Mouse (Mus musculus): ENCODE data around the gene Tmem82. TPM values are rescaled to one million over a fixed set of nuclear protein-coding genes. Genes with fewer than 3 reads are reported as not detected.

The Tmem82 gene
- polyA plus RNA-seq, 1 experiment = 3.4 TPM

GRCm38 (mm10) chr4:141581051-141581450 lies 37.4 kb downstream of the Tmem82 start:
- no peaks in the 10 kb centered on the region for H3K4me1 ChIP-seq (ENCODE audit: control insufficient read depth, insufficient read depth, low read length)
- H3K27me3 ChIP-seq (ENCODE audit: control insufficient read depth, insufficient read depth, low read length, poor library complexity, severe bottlenecking) = no peaks in the 10 kb centered on the region
- TF ChIP-seq CTCF (IDR thresholded peaks at IDR 0.05; ENCODE audit: low read depth, low read length) (no peak), POLR2A (IDR thresholded peaks at IDR 0.05; ENCODE audit: insufficient read depth, low read length) (no peak), EP300 (IDR thresholded peaks at IDR 0.05; ENCODE audit: insufficient read depth, low read depth, low read length) (no peak)
- H3K9me3 ChIP-seq (replicated peaks; ENCODE audit: control insufficient read depth, insufficient read depth, low read length, poor library complexity, severe bottlenecking) = no peaks in the 10 kb centered on the region
- no peak overlapping the region for H3K9ac ChIP-seq (ENCODE audit: low read depth, poor library complexity, severe bottlenecking)
- no peak overlapping the region for H3K27ac ChIP-seq (ENCODE audit: insufficient read depth, low read length)
- H3K36me3 ChIP-seq (ENCODE audit: control insufficient read depth, insufficient read depth, low read length, poor library complexity, severe bottlenecking) = peaks cover 55% of the 10 kb centered on the region
- H3K4me3 ChIP-seq (ENCODE audit: low read depth, low read length) = no peak overlapping the region

DNA sequence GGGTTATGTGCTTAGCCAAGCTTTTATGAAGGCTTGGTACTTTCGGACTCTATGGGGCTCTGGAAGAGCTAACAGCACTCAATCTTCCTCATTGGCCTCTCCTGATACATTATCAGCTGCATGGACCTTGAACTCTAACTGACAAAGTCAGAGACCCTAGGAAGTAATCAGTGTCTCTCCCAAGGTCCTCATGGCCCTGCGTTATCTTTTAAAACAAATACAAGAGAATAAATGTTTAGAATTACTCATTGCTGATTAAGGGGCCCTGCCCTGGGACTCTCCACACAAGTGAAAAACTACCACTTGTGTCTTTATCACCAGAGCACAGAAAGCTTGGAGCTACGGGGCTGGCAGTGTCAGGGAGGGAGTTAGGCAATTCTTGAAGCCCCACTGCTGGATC lies 39.6 kb downstream of the Tmem82 start:
- Histone ChIP-seq H3K36me3 (ENCODE audit: control insufficient read depth, insufficient read depth, low read length, poor library complexity, severe bottlenecking) (peaks cover 47% of the 10 kb centered on the region), H3K4me1 (ENCODE audit: control insufficient read depth, insufficient read depth, low read length) (peaks cover under 1% of the 10 kb centered on the region)
- TF ChIP-seq EP300 (IDR thresholded peaks at IDR 0.05; ENCODE audit: insufficient read depth, low read depth, low read length) (no peak), CTCF (IDR thresholded peaks at IDR 0.05; ENCODE audit: low read depth, low read length) (no peak), POLR2A (IDR thresholded peaks at IDR 0.05; ENCODE audit: insufficient read depth, low read length) (no peak)

GRCm38 (mm10) chr4:141576877-141577276 lies 41.6 kb downstream of the Tmem82 start:
- no peaks in the 10 kb centered on the region for H3K9me3 ChIP-seq (replicated peaks; ENCODE audit: control insufficient read depth, insufficient read depth, low read length, poor library complexity, severe bottlenecking)
- no peak overlapping the region for H3K4me3 ChIP-seq (ENCODE audit: low read depth, low read length)
- H3K4me1 ChIP-seq (ENCODE audit: control insufficient read depth, insufficient read depth, low read length) = peaks cover 10% of the 10 kb centered on the region
- no peak for TF ChIP-seq EP300 (IDR thresholded peaks at IDR 0.05; ENCODE audit: insufficient read depth, low read depth, low read length)
- peak; percentile 65 for TF ChIP-seq CTCF (IDR thresholded peaks at IDR 0.05; ENCODE audit: low read depth, low read length)
- peaks cover 29% of the 10 kb centered on the region for H3K36me3 ChIP-seq (ENCODE audit: control insufficient read depth, insufficient read depth, low read length, poor library complexity, severe bottlenecking)
- H3K27me3 ChIP-seq (ENCODE audit: control insufficient read depth, insufficient read depth, low read length, poor library complexity, severe bottlenecking) = no peaks in the 10 kb centered on the region
- H3K27ac ChIP-seq (ENCODE audit: insufficient read depth, low read length) = no peak overlapping the region
- H3K9ac ChIP-seq (ENCODE audit: low read depth, poor library complexity, severe bottlenecking) = no peak overlapping the region

More for the DNA sequence above, 39.6 kb downstream of the Tmem82 start:
- Histone ChIP-seq H3K27ac (ENCODE audit: insufficient read depth, low read length) (no peak overlapping the region), H3K9me3 (replicated peaks; ENCODE audit: control insufficient read depth, insufficient read depth, low read length, poor library complexity, severe bottlenecking) (no peaks in the 10 kb centered on the region), H3K4me3 (ENCODE audit: low read depth, low read length) (no peak overlapping the region), H3K27me3 (ENCODE audit: control insufficient read depth, insufficient read depth, low read length, poor library complexity, severe bottlenecking) (no peaks in the 10 kb centered on the region), H3K9ac (ENCODE audit: low read depth, poor library complexity, severe bottlenecking) (no peak overlapping the region)

- Histone ChIP-seq H3K27me3 (ENCODE audit: control insufficient read depth, insufficient read depth, low read length, poor library complexity, severe bottlenecking) (no peaks in the 10 kb centered on the region), H3K4me1 (ENCODE audit: control insufficient read depth, insufficient read depth, low read length) (peaks cover 10% of the 10 kb centered on the region), H3K36me3 (ENCODE audit: control insufficient read depth, insufficient read depth, low read length, poor library complexity, severe bottlenecking) (peaks cover 25% of the 10 kb centered on the region), H3K4me3 (ENCODE audit: low read depth, low read length) (no peak overlapping the region), H3K9ac (ENCODE audit: low read depth, poor library complexity, severe bottlenecking) (no peak overlapping the region), H3K9me3 (replicated peaks; ENCODE audit: control insufficient read depth, insufficient read depth, low read length, poor library complexity, severe bottlenecking) (no peaks in the 10 kb centered on the region), H3K27ac (ENCODE audit: insufficient read depth, low read length) (no peak overlapping the region)
- TF ChIP-seq EP300 (IDR thresholded peaks at IDR 0.05; ENCODE audit: insufficient read depth, low read depth, low read length) (no peak), CTCF (IDR thresholded peaks at IDR 0.05; ENCODE audit: low read depth, low read length) (no peak), POLR2A (IDR thresholded peaks at IDR 0.05; ENCODE audit: insufficient read depth, low read length) (no peak)
Observed at GRCm38 (mm10) chr4:141576404-141576803, 42.0 kb downstream of the Tmem82 start.

DNA sequence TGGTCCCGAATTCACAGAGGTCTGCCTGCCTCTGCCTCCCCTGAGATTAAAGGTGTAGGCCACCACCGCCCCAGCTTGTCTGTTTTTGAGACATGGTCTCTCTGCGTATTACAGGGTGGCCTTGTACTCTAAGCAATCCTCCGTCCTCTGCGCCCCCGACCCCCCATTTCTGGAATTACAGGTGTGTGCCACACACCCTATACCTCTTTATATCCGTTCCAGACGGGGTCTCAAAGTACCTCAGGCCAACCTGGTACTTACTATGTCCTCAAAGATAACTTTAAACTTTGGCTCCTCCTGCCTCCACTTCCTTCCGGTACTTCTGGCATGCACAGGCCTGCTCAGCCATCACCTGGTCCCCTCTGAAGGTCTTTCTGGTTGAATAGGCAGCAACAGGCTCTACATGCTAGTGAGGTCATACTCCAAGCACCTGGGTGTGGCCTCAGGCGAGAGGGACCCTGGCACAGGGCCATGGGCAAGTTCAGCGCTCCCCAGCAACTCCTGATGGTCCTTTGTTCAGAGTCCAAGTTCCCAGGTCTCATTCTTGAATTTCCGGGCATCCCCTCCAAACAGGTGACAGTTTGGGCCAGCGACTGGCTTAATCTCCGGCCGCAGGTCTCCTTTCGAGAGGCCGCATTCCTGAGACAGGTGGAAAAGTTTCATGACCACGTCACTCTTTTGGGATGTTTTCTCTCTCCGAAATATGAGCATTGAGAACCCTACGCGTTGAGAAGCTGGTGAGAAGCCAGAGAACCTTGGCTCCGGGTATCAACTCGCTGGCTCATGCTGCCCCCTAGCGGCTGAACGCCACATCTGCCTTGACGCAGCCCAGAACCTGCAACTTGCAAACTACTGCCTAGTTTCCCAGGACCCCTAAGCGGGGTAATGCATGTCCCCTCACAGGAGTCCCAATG lies 43.4 kb downstream of the Tmem82 start:
- Histone ChIP-seq H3K9ac (ENCODE audit: low read depth, poor library complexity, severe bottlenecking) (peak overlapping the region; percentile 43), H3K9me3 (replicated peaks; ENCODE audit: control insufficient read depth, insufficient read depth, low read length, poor library complexity, severe bottlenecking) (no peaks in the 10 kb centered on the region), H3K4me3 (ENCODE audit: low read depth, low read length) (peak overlapping the region; percentile 38), H3K27me3 (ENCODE audit: control insufficient read depth, insufficient read depth, low read length, poor library complexity, severe bottlenecking) (no peaks in the 10 kb centered on the region), H3K36me3 (ENCODE audit: control insufficient read depth, insufficient read depth, low read length, poor library complexity, severe bottlenecking) (peaks cover 19% of the 10 kb centered on the region), H3K4me1 (ENCODE audit: control insufficient read depth, insufficient read depth, low read length) (peaks cover 13% of the 10 kb centered on the region), H3K27ac (ENCODE audit: insufficient read depth, low read length) (peak overlapping the region; percentile 16; the same call in 1 of the 2 replicates)
- no peak for TF ChIP-seq EP300 (IDR thresholded peaks at IDR 0.05; ENCODE audit: insufficient read depth, low read depth, low read length)
- no peak for TF ChIP-seq POLR2A (IDR thresholded peaks at IDR 0.05; ENCODE audit: insufficient read depth, low read length)
- peak; percentile 96 for TF ChIP-seq CTCF (IDR thresholded peaks at IDR 0.05; ENCODE audit: low read depth, low read length)

DNA sequence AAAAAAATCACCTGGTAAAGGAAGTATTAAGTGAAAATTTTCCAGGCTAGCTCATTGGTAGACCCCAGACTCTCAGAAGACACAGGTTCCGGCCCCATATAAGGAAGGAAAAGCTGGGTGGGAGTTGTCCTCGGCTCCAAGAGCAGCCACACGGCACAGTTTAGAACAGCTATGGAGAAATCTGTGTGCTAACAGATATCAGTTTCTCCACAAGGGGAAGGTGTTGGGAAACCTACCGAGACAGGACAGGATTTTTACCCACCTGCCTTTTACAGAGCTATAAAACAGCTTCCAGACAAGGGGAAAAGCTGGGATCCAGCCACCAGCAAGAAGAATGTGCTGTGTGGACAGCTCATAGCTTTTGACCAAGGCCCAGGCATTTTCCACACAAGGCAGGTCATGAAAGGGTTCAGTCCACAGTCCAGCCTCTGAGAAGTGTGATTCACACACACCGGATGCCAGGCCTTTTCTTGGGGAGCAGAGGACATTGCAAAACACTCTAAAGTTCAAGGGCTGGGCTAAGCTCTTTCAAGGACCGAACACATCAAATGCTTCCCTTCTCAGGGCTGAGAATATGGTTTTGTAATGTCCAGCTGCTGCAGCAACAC lies 45.0 kb downstream of the Tmem82 start:
- Histone ChIP-seq H3K36me3 (ENCODE audit: control insufficient read depth, insufficient read depth, low read length, poor library complexity, severe bottlenecking) (peaks cover 6% of the 10 kb centered on the region; the same call in 1 of the 2 replicates), H3K9me3 (replicated peaks; ENCODE audit: control insufficient read depth, insufficient read depth, low read length, poor library complexity, severe bottlenecking) (no peaks in the 10 kb centered on the region), H3K27ac (ENCODE audit: insufficient read depth, low read length) (peak overlapping the region; percentile 11), H3K9ac (ENCODE audit: low read depth, poor library complexity, severe bottlenecking) (peak overlapping the region; percentile 53), H3K27me3 (ENCODE audit: control insufficient read depth, insufficient read depth, low read length, poor library complexity, severe bottlenecking) (no peaks in the 10 kb centered on the region), H3K4me1 (ENCODE audit: control insufficient read depth, insufficient read depth, low read length) (peaks cover 18% of the 10 kb centered on the region), H3K4me3 (ENCODE audit: low read depth, low read length) (peak overlapping the region; percentile 8)
- TF ChIP-seq CTCF (IDR thresholded peaks at IDR 0.05; ENCODE audit: low read depth, low read length) (no peak), EP300 (IDR thresholded peaks at IDR 0.05; ENCODE audit: insufficient read depth, low read depth, low read length) (no peak)

Data from ES-Bruce4 (cell line).